Mouse (Mus musculus): ENCODE measurements around the gene Ap1s3.

Gene Ap1s3

GRCm38 (mm10) chr1:79598385-79599178 lies 73.2 kb downstream of the Ap1s3 start:
- DNase-seq (ENCODE audit: low spot score) = no peak

- DNase-seq (ENCODE audit: low spot score) = no peak
Measured at GRCm38 (mm10) chr1:79592721-79593277, 79.0 kb downstream of the Ap1s3 start.

- no peak for DNase-seq (ENCODE audit: low spot score)
Measured at GRCm38 (mm10) chr1:79591091-79591490, 80.7 kb downstream of the Ap1s3 start.

DNA sequence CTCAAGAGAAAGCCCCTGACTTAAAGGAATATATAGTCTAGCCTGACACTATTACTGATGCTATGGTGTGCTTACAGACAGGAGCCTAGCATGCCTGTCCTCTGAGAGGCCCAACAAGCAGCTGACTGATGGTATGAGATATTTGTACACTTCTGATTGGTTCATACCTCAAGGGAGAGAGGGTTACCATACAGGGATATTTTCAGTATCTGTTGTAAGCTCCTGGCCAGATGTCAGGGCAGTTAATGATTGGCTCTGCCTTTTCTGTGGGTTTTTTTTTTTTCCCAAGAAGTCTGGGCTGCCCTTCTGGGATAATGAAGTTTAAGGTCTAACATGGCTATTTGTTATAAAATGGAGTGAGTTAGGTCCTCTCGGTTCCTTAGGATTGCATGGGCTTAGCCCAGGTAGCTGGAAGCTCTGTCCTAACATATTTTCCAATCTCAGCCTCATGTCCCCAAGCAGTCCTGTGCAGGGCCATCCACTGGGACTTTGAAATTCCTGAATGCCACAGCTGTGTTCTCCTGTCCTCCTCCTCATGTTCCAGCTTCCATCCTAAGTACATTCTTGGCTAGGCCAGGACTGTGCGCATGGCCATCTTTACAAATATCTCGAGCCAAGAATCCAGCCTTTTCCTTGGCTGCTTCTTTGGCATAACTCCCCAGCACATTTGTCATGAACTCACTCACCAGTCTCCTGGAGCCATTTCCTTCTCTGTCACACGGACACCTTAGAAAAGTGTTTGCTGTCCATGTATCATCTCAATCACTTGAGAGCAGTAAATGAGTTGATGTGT lies 81.6 kb downstream of the Ap1s3 start:
- no peak for DNase-seq (ENCODE audit: low spot score)

- DNase-seq (ENCODE audit: low spot score) = no peak
Measured at GRCm38 (mm10) chr1:79589424-79589823, 82.3 kb downstream of the Ap1s3 start.

GRCm38 (mm10) chr1:79581136-79581679 lies 90.6 kb downstream of the Ap1s3 start:
- peak; percentile 81 for DNase-seq (ENCODE audit: low spot score)

- DNase-seq (ENCODE audit: low spot score) = peak; percentile 76
Measured at GRCm38 (mm10) chr1:79577357-79577756, 94.4 kb downstream of the Ap1s3 start.

- no peak for DNase-seq (ENCODE audit: low spot score)
Measured at GRCm38 (mm10) chr1:79571912-79572311, 99.9 kb downstream of the Ap1s3 start.

- DNase-seq (ENCODE audit: low spot score) = no peak
Measured at GRCm38 (mm10) chr1:79571126-79571525, 100.6 kb downstream of the Ap1s3 start.

DNA sequence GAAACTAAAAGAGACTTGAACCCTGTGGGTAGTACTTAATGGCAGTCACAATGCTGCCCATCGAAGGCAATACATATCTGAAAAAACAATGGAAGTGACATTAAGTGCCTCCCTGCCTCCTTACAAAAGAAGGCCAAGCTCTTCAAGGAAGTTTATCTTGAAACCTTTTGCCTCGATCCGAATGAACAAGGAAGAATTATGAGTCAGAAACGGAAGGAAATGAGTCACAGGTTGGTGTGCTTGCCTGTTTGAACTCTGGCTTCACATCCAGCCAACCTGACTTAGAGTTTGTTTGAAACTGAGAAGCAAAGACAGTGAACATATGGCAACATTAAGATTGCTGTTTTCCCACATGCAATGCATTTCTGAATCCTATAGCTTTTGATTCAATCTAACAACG lies 110.6 kb downstream of the Ap1s3 start:
- DNase-seq (ENCODE audit: low spot score) = peak; percentile 54
